ENCODE assay signal across 10 mouse cellular contexts in the genomic region with DNA sequence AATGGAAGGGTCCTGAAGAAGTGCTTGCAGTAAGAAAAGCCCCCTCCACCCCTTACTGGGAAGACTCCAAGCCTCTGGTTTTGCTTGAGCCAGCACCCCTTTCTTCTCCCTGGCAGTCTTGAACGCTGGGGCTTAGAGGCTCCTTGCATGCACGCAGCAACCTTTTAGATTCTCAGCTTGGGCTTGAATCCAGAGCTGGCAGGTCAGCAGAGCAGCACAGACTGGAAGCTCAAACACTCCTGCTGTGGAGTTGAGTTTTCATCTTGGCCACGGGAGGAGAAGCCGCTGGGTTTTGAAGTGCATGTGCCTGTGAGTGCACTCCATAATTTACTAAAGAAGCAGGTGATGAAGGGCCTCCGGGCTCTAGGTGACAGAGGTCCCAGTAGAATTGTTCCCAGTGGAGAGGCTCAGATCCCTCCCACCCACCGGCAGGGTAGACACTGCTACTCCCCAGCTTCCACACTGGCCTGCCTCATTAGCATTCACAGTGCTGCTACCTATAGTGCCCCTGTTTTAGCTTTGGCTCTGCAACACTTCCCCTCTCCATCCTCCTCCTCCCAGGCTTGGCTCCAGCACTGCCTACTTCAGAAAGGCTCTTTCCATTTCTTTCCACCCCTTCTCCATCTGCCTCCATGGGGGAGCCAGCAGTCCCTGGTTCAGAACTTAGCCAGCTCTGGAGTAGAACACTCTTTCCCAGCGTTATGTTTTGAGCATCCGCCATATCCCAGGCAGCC. TPM values are rescaled to one million over a fixed set of nuclear protein-coding genes. Genes with fewer than 3 reads are reported as not detected.
DNase-seq lines count a peak whose midpoint lies in the region; ATAC-seq lines count a peak whose summit lies in the region.
"Had no signal": no experiment of that assay in that cellular context is flagged by ENCODE, and none has a peak within 500 bp of the region (broad histone marks: within the 10 kb centered on the region; RNA-seq: fewer than 3 reads in every experiment).

No protein-coding gene starts in this region.

- H3K4me3 ChIP-seq in forebrain, embryonic 13.5 days: no peak overlapping the region
- H3K4me3 ChIP-seq in forebrain, embryonic 11.5 days (ENCODE audit: low read depth, low read length): no peak overlapping the region
- H3K4me3 ChIP-seq: stomach, embryonic 15.5 days had no signal

- H3K36me3 ChIP-seq in forebrain, embryonic 13.5 days (ENCODE audit: poor library complexity, severe bottlenecking): no peaks in the 10 kb centered on the region
- no peaks in the 10 kb centered on the region for H3K36me3 ChIP-seq in forebrain, embryonic 11.5 days (ENCODE audit: control insufficient read depth, insufficient read depth, low read length)
- H3K36me3 ChIP-seq: stomach, embryonic 15.5 days had no signal

- H3K4me1 ChIP-seq in forebrain, embryonic 13.5 days: peaks cover 14% of the 10 kb centered on the region
- H3K4me1 ChIP-seq in forebrain, embryonic 11.5 days (replicated peaks; ENCODE audit: control insufficient read depth, insufficient read depth, low read length): no peaks in the 10 kb centered on the region

- intact Hi-C loops in left cerebral cortex, postnatal 36 days (cut with DNase I): loop anchor here (2.0 kb wide), 1 partner anchor 37 kb away; no protein-coding TSS in a partner anchor

- 55% methylated on average over 8 of the region's 8 CpGs for WGBS in forebrain, embryonic 13.5 days
- WGBS in forebrain, embryonic 11.5 days: 60% methylated on average over 8 of the region's 8 CpGs

- no peak overlapping the region for H3K4me2 ChIP-seq in forebrain, embryonic 13.5 days
- no peak overlapping the region for H3K4me2 ChIP-seq in forebrain, embryonic 11.5 days (ENCODE audit: low read depth, low read length, severe bottlenecking)
- H3K4me2 ChIP-seq: stomach, embryonic 15.5 days had no signal

- 0 out of 2 replicates have a peak, but pooled peaks cover 4% of the 10 kb centered on the region for H3K27me3 ChIP-seq in forebrain, embryonic 13.5 days
- no peaks in the 10 kb centered on the region for H3K27me3 ChIP-seq in forebrain, embryonic 11.5 days (ENCODE audit: control insufficient read depth, insufficient read depth, low read length)
- H3K27me3 ChIP-seq: stomach, embryonic 15.5 days had no signal

- H3K9me3 ChIP-seq in forebrain, embryonic 13.5 days (replicated peaks): no peaks in the 10 kb centered on the region
- no peaks in the 10 kb centered on the region for H3K9me3 ChIP-seq in forebrain, embryonic 11.5 days (ENCODE audit: control insufficient read depth, low read length)
- H3K9me3 ChIP-seq: stomach, embryonic 15.5 days had no signal

- H3K9ac ChIP-seq in forebrain, embryonic 13.5 days: no peak overlapping the region
- no peak overlapping the region for H3K9ac ChIP-seq in forebrain, embryonic 11.5 days (ENCODE audit: low read length)
- H3K9ac ChIP-seq: stomach, embryonic 15.5 days had no signal

- ATAC-seq in forebrain, embryonic 13.5 days: peak; percentile 64; the same call in 1 of the 2 replicates
- no peak for ATAC-seq in forebrain, embryonic 11.5 days (replicated peaks; ENCODE audit: low FRiP score)
- no peak for ATAC-seq in megakaryocyte progenitor cell, adult 5-6 weeks (replicated peaks; ENCODE audit: poor library complexity)

- peak overlapping the region; percentile 27; the same call in 1 of the 2 replicates for H3K27ac ChIP-seq in forebrain, embryonic 13.5 days
- no peak overlapping the region for H3K27ac ChIP-seq in forebrain, embryonic 11.5 days (ENCODE audit: low read depth, low read length)
- H3K27ac ChIP-seq: kidney, postnatal 0 days; stomach, embryonic 15.5 days had no signal

- DNase-seq in forebrain, embryonic 11.5 days (ENCODE audit: low spot score): no peak
- DNase-seq in layer of hippocampus, adult 11-12 months (ENCODE audit: low spot score): peak; percentile 75
- DNase-seq in layer of hippocampus, postnatal 25 days (ENCODE audit: extremely low spot score in 1 of 2, low spot score in 1 of 2): no peak
- DNase-seq in cerebellum, postnatal 14 days: peak; percentile 66 to 79
- peak; percentile 75 to 84 for DNase-seq in left cerebral cortex, postnatal 36 days (ENCODE audit: low spot score in 2 of 2)
- DNase-seq in urinary bladder, postnatal 25 days (ENCODE audit: low spot score): no peak

RNA-seq across cellular contexts. Expression of gene Mical2, which starts 15.7 kb away (rescaled TPM):
- 1.1 and 2.9 TPM in 2 replicates for polyA plus RNA-seq in forebrain, embryonic 13.5 days (2015; fragmentation: Nextera tagmentation; extraction: Ambion mirVana)
- polyA plus RNA-seq in forebrain, embryonic 11.5 days (2014; fragmentation: Nextera tagmentation; extraction: Ambion mirVana): 1.9 and 2.1 TPM in 2 replicates
- 100 to 1,000 TPM; 645 to 717 TPM for total RNA-seq in layer of hippocampus, postnatal 25 days (2021)
- total RNA-seq in left cerebral cortex, postnatal 36 days (2021): 100 to 1,000 TPM; 605 to 619 TPM
- total RNA-seq in megakaryocyte progenitor cell, adult 5-6 weeks (2015): 0.52 and 0.88 TPM in 2 replicates
- 0.46 and 0.54 TPM in 2 replicates for total RNA-seq in megakaryocyte progenitor cell, adult 5-6 weeks (2017)

Comparison
In these comparisons a context has a peak if more than half of its experiments do, and no peak if none do; other contexts are left out.
1. DNase-seq: peak in layer of hippocampus, adult 11-12 months (single experiment), cerebellum, postnatal 14 days (2 of 2) and left cerebral cortex, postnatal 36 days (2 of 2); none in forebrain, embryonic 11.5 days (single experiment), layer of hippocampus, postnatal 25 days (0 of 2) and urinary bladder, postnatal 25 days (single experiment).
2. RNA of gene Mical2, which starts 15.7 kb away (total RNA-seq): 645 to 717 TPM in layer of hippocampus, postnatal 25 days and 605 to 619 TPM in left cerebral cortex, postnatal 36 days; 0.46 to 0.88 TPM in megakaryocyte progenitor cell, adult 5-6 weeks; every median in the first group is over 100 times any median in the second.